Comparison of ENCODE assay signal across 9 mouse cellular contexts in genomic region chr15:102807353-102807752, GRCm38 (mm10).
A peak's percentile ranks its signal among the peaks of the same experiment; 100 is the strongest.
DNase-seq lines count a peak whose midpoint lies in the region; ATAC-seq and TF ChIP-seq lines count a peak whose summit lies in the region.
"Had no signal": no experiment of that assay in that cellular context is flagged by ENCODE, and none has a peak within 500 bp of the region (broad histone marks: within the 10 kb centered on the region; RNA-seq: fewer than 3 reads in every experiment).

No protein-coding gene starts in this region.

- no peak overlapping the region for H3K4me3 ChIP-seq in forebrain, postnatal 0 days (ENCODE audit: low read depth, low read length)
- no peak overlapping the region for H3K4me3 ChIP-seq in forebrain, embryonic 11.5 days (ENCODE audit: low read depth, low read length)
- no peak overlapping the region for H3K4me3 ChIP-seq in lung, embryonic 14.5 days (ENCODE audit: low read depth, low read length)
- H3K4me3 ChIP-seq: stomach, embryonic 15.5 days had no signal

- no peak overlapping the region for H3K9ac ChIP-seq in forebrain, postnatal 0 days
- H3K9ac ChIP-seq in forebrain, embryonic 11.5 days (ENCODE audit: low read length) = no peak overlapping the region
- no peak overlapping the region for H3K9ac ChIP-seq in lung, embryonic 14.5 days
- H3K9ac ChIP-seq: stomach, embryonic 15.5 days had no signal

- no peak overlapping the region for H3K27ac ChIP-seq in forebrain, postnatal 0 days (ENCODE audit: low read depth, low read length)
- H3K27ac ChIP-seq in forebrain, embryonic 11.5 days (ENCODE audit: low read depth, low read length) = no peak overlapping the region
- no peak overlapping the region for H3K27ac ChIP-seq in lung, embryonic 14.5 days (ENCODE audit: low read depth)
- H3K27ac ChIP-seq: stomach, embryonic 15.5 days had no signal

- peak; percentile 91 for ATAC-seq in forebrain, postnatal 0 days
- ATAC-seq in forebrain, embryonic 11.5 days (replicated peaks; ENCODE audit: low FRiP score) = no peak
- ATAC-seq in lung, embryonic 14.5 days (ENCODE audit: insufficient read depth) = no peak
- ATAC-seq in monocyte, adult 5-6 weeks (replicated peaks; ENCODE audit: insufficient number of reproducible peaks, low FRiP score, low TSS enrichment, poor library complexity, severe bottlenecking) = no peak

- 36% methylated on average over 3 of the region's 3 CpGs for WGBS in forebrain, postnatal 0 days
- WGBS in forebrain, embryonic 11.5 days = 58% methylated on average over 3 of the region's 3 CpGs
- 57% methylated on average over 3 of the region's 3 CpGs for WGBS in lung, embryonic 14.5 days

- no peak overlapping the region for H3K4me2 ChIP-seq in forebrain, postnatal 0 days (ENCODE audit: low read depth)
- H3K4me2 ChIP-seq in forebrain, embryonic 11.5 days (ENCODE audit: low read depth, low read length, severe bottlenecking) = no peak overlapping the region
- H3K4me2 ChIP-seq in lung, embryonic 14.5 days = no peak overlapping the region
- H3K4me2 ChIP-seq: stomach, embryonic 15.5 days had no signal

- DNase-seq in forebrain, postnatal 0 days = peak; percentile 76
- DNase-seq in forebrain, embryonic 11.5 days (ENCODE audit: low spot score) = no peak
- peak; percentile 39 for DNase-seq in lung, embryonic 14.5 days
- DNase-seq in lung, postnatal 25 days (ENCODE audit: low spot score) = no peak
- peak; percentile 47 to 56 for DNase-seq in frontal cortex, postnatal 36 days (ENCODE audit: low spot score in 2 of 2)
- peak; percentile 11 for DNase-seq in lung, postnatal 14 days
- DNase-seq in thymus, postnatal 36 days = no peak

- H3K36me3 ChIP-seq in forebrain, postnatal 0 days (ENCODE audit: insufficient read depth) = no peaks in the 10 kb centered on the region
- H3K36me3 ChIP-seq in forebrain, embryonic 11.5 days (ENCODE audit: control insufficient read depth, insufficient read depth, low read length) = no peaks in the 10 kb centered on the region
- no peaks in the 10 kb centered on the region for H3K36me3 ChIP-seq in lung, embryonic 14.5 days (ENCODE audit: insufficient read depth)
- H3K36me3 ChIP-seq: stomach, embryonic 15.5 days had no signal

- H3K9me3 ChIP-seq in forebrain, postnatal 0 days (ENCODE audit: low read length) = no peaks in the 10 kb centered on the region
- no peaks in the 10 kb centered on the region for H3K9me3 ChIP-seq in forebrain, embryonic 11.5 days (ENCODE audit: control insufficient read depth, low read length)
- no peaks in the 10 kb centered on the region for H3K9me3 ChIP-seq in lung, embryonic 14.5 days (ENCODE audit: low read depth, low read length)
- H3K9me3 ChIP-seq: stomach, embryonic 15.5 days had no signal

- no peaks in the 10 kb centered on the region for H3K4me1 ChIP-seq in forebrain, postnatal 0 days (ENCODE audit: insufficient read depth)
- no peaks in the 10 kb centered on the region for H3K4me1 ChIP-seq in forebrain, embryonic 11.5 days (replicated peaks; ENCODE audit: control insufficient read depth, insufficient read depth, low read length)
- H3K4me1 ChIP-seq in lung, embryonic 14.5 days (ENCODE audit: insufficient read depth) = no peaks in the 10 kb centered on the region
- H3K4me1 ChIP-seq: stomach, embryonic 15.5 days had no signal

- peak; percentile 89 for TF ChIP-seq CTCF in forebrain, postnatal 0 days (IDR thresholded peaks at IDR 0.05; ENCODE audit: low read depth)
- peak; percentile 66 for TF ChIP-seq CTCF in lung, embryonic 14.5 days (IDR thresholded peaks at IDR 0.05; ENCODE audit: low read depth)

- H3K27me3 ChIP-seq in forebrain, postnatal 0 days (ENCODE audit: insufficient read depth, low read length) = no peaks in the 10 kb centered on the region
- no peaks in the 10 kb centered on the region for H3K27me3 ChIP-seq in forebrain, embryonic 11.5 days (ENCODE audit: control insufficient read depth, insufficient read depth, low read length)
- H3K27me3 ChIP-seq in lung, embryonic 14.5 days (ENCODE audit: insufficient read depth, low read length) = 0 out of 2 replicates have a peak, but pooled peaks cover 3% of the 10 kb centered on the region
- H3K27me3 ChIP-seq: stomach, embryonic 15.5 days had no signal

Comparison
In these comparisons a context has a peak if more than half of its experiments do, and no peak if none do; other contexts are left out.
1. DNase-seq: peak in forebrain, postnatal 0 days (single experiment), lung, embryonic 14.5 days (single experiment), frontal cortex, postnatal 36 days (2 of 2) and lung, postnatal 14 days (single experiment); none in forebrain, embryonic 11.5 days (single experiment), lung, postnatal 25 days (single experiment) and thymus, postnatal 36 days (0 of 2).